Mouse (Mus musculus): ENCODE measurements around the gene Rxfp4. TPM values are rescaled to one million over a fixed set of nuclear protein-coding genes. Genes with fewer than 3 reads are reported as not detected.

The Rxfp4 gene
- total RNA-seq, 1 experiment from 2014 or later, result not detected

DNA sequence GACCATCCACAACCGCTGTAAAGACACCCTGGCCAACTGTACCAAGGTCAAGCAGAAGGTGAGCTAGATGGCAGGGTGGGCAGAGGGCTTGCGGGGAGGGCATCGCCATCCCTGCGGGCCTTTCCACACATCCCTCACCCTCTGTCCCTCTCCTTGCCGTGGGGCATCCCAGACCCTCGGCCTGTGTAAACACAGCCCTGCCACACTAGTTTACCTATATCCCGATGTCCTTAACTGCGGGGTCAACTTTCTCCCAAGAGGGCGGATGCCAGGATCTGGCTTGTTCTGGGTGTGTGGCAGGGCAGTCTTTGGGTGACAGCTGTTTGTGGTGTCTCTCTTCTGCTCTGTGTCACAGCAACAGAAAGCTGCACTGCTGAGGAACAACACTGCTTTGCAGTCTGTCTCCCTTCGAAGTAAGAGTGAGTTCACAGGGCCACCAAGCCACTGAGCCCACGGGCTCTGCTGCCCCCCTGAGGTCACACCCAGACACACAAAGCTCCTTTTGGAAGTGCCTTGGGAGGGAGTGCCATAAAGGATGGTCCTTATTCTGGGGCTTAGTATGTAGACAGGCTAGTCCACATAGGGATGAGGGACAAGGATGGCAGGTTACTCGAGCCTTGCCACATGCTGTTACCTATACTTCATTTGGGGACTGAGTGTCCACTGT lies 20.9 kb downstream of the Rxfp4 start:
- ATAC-seq (replicated peaks; ENCODE audit: low read depth, poor library complexity, severe bottlenecking), result peak; percentile 34; the same call in 1 of the 2 replicates

DNA sequence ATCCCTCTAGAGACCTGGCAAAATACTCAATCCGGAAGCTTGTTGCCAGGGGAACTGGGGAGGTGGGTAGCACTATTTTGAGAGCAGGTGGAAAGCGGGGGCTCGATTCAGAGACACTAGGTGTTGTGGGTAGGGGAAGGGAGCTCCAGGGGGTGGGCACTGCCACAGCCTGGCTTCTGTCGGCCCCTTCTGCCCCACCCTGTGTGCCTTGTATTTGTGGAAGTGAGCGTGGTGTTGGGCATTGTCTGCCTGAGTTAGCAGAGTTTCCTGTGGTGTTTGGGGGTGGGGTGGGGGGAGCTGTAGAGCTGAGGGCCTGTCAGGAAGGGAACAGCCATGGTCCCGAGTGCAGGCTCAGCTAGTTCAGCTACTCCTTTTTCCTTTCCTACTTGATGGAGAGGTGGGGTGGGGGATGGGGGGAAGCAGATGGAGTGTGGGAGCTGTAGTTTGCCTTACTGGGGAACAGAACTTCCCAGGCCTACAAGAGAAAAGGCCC lies 22.0 kb downstream of the Rxfp4 start:
- ATAC-seq (replicated peaks; ENCODE audit: low read depth, poor library complexity, severe bottlenecking), result peak; percentile 49

DNA sequence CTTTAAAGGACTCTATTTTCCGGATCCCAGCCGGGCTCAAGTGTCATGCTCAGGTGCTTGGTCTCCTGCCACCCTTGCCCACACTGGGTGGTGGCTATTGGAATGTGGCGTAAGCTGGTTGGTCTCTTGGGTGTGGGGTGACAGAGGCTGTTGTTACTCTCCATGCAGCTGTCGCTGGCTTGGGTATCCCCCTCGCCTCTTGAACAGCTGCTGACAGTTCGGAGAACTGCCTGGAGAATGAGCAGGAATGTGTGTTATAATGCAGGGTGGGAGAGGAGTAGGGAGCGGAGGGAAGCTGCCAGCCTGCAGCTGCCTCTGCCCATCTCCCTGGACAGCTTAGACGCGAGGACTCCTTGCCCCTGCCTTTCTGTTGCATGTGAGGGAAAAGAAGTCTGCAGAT lies 22.9 kb downstream of the Rxfp4 start:
- ATAC-seq (replicated peaks; ENCODE audit: low read depth, poor library complexity, severe bottlenecking), result no peak

DNA sequence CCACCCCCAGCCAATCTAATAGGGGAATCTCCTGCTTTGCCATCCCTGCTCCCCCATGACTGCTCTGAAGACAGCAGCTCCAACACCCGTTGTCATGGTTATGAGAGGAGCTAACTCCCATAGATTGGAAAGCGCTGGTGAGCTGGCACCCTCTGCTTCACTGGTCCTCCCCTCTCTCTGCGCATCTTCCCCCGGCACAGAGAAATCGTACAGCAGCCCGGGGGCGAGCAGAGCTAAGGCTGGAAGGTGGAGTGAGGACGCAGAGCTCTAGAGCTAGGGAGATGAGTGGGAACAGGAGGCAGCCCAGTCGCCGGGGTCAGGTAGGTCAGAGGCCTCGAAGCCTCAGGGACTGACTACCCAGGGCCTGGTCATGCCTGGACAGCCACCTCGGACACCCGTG lies 23.7 kb downstream of the Rxfp4 start:
- no peak for ATAC-seq (replicated peaks; ENCODE audit: low read depth, poor library complexity, severe bottlenecking)

DNA sequence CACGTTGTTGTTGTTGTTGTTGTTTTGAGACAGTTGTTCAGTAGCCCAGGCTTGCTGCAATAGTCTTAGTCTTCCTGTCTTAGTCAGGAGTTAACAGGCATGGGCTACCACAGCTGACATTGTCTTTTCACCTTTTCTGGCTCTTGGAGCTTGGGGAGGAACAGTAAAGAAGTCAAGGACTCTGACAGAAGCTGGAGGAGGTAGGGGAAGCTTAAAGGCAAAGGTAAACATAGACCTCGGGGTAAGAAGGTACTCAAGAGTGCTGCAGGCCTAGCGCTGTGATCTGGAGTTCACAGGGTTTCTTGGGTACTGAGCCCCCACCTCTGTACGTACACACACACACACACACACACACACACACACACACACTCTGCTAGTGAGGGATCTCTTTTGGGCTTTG lies 24.2 kb downstream of the Rxfp4 start:
- no peak for ATAC-seq (replicated peaks; ENCODE audit: low read depth, poor library complexity, severe bottlenecking)

DNA sequence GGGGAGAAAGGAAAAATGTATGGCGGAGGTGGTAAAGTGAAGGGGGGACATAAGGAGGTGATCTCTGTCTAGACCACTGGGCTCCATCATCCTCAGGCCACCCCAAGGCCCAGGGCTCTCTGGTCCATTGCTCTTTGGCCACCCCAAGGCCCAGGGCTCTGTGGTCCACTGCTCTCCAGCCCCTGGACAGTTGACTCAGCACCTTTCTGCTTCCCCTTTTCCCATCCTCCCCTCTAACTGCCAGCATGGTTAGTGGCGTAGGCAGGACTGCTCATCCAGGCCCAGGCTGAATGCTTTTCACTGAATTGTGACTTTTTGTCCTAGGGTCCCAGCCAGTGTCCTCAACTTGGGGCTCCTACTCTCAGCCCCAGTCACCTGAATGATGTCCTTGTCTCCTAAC lies 25.4 kb downstream of the Rxfp4 start:
- ATAC-seq (replicated peaks; ENCODE audit: low read depth, poor library complexity, severe bottlenecking), result no peak

DNA sequence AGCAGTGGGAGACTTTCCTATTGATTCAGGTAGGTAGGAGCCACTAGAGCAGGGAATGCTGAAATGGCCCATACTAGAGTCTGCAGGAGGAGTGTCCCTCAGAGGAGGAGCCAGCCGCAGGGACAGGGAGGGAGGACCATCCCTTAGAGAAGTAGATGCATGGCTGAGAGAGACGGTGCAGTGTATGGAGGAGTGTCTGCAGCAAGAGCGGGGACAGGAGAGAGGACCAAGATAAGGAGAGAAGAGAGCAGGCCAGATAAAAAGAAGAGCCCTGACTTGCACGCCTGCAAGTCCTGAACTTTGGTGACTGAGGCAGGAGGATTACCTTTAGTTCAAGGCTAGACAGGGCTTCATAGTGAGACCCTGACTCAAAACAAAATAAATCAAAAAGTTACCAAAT lies 25.8 kb downstream of the Rxfp4 start:
- peak; percentile 41 for ATAC-seq (replicated peaks; ENCODE audit: low read depth, poor library complexity, severe bottlenecking)

DNA sequence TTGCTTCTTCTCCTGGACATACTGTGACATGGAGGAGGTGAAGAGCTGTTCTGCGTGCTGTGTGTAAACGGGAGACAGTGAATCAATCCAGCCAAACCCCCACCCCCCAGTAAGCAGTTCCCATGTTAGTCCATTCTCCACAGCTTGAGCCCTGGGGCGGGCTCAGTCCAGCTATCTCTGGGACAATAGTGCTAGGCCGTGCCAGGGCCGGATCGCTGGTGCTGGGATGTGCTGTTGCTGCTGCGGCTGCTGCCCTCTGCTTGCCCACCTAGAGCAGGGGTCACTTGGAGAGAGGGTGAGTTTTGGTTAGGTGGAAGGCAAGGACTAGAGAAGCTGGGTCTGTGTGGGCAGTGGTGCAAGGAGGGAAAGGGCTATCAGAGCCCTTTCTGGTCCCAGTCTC lies 26.6 kb downstream of the Rxfp4 start:
- ATAC-seq (replicated peaks; ENCODE audit: low read depth, poor library complexity, severe bottlenecking), result no peak

DNA sequence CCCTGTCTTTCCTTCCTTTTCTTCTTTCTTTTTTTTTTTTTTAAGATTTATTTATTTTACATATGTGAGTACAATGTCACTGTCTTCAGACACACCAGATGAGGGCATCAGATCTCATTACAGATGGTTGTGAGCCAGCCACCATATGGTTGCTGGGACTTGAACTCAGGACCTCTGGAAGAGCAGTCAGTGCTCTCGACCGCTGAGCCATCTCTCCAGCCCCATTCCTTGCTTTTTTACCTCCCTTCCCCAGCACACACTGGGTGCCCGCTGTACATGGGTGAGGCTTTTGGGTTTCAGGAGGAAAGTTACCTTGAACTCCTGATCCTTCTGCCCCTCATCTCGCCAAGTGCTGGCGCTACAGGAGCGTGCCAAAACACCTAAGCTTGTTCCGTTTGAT lies 27.4 kb downstream of the Rxfp4 start:
- no peak for ATAC-seq (replicated peaks; ENCODE audit: low read depth, poor library complexity, severe bottlenecking)

DNA sequence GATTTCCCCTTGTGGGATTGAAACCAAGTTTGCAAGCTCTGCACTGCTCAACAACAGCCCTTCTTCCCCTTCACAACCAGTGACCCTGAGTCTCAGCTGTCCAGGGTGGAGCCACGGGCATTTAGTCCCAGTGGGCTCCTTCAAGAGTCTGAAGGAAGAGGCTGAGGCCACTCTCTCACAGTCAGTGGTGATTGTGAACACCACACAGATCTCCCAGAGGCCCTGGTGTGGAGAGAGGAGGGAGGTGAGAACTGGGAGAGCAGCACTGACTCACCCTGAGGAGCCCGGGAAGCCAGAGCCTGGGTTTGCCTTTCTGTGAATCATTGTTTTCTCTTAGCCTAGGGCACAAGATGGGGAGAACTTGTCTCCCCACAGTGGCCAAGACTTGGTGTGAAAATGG lies 28.0 kb downstream of the Rxfp4 start:
- no peak for ATAC-seq (replicated peaks; ENCODE audit: low read depth, poor library complexity, severe bottlenecking)

DNA sequence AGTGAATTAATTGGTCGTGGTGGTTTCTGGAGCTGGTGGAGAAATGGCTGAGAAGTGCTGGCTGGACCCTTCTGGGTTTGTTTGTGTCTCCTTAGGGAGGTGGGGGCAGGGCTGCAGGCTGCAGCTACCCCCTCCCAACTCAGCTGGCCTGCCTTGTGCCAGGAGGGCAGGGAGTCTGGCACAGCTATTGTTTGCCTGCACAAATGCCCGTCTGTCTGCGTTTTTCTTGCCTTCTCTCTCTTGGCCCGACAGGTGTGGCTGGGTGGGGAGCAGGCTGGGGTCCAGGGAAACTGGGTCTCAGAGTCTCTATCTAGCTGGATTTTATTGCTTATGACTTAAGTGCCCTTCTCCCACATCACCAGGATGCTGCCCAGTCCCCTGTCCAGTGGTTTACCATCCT lies 28.6 kb downstream of the Rxfp4 start:
- no peak for ATAC-seq (replicated peaks; ENCODE audit: low read depth, poor library complexity, severe bottlenecking)

- ATAC-seq (replicated peaks; ENCODE audit: low read depth, poor library complexity, severe bottlenecking), result peak; percentile 45
Observed at GRCm38 (mm10) chr3:88623346-88624135, 29.4 kb downstream of the Rxfp4 start.

DNA sequence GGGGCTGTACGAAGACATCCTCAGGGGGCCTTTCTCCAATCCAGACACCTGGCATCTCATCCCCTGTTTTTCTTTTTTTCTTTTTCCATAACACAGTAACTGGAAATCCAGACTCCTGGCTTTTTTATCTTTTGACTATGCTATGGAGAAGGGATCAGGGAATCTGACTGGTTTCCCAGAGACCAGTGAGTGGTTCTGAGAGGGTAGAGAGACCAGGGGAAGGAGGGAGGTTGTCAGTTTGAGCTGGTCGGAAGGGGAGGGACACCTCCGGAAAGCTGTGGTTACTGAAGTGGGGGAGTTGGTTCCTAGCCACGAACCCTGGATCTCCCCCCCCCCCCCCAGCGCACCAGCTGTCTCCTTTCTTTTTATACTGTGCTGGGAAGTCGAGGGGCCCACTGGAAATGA lies 30.0 kb downstream of the Rxfp4 start:
- ATAC-seq (replicated peaks; ENCODE audit: low read depth, poor library complexity, severe bottlenecking), result peak; percentile 36

- ATAC-seq (replicated peaks; ENCODE audit: low read depth, poor library complexity, severe bottlenecking), result no peak
Observed at GRCm38 (mm10) chr3:88622113-88622940, 30.6 kb downstream of the Rxfp4 start.

DNA sequence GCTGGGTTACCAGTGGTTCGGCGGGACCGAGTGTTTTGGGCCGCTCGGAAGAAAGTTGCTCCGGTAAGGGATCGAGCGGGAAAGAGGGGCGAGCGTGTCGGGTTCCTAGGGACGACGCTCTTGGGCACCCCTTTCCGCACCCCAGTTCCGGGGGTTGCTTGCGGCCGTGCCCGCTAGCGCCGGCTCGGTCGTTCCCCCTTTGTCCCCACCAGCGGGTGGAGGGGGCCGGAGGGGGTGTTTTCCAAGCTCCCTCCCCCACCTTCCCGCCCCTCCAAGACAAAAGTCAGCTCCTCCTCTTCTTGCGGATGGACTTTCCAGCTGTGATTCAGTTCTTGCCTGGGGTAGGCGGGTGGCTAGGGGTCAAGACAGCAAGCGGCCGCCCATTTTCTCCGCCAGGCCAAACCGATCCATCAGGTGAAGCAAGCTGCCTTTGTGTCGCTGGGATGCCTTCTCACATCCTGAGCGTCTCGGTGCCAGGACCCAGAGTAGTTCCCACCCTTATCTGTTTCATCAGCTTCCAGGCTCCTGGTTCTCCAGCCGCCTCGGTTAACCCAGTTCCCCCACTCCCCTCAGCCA lies 31.3 kb downstream of the Rxfp4 start:
- no peak for ATAC-seq (replicated peaks; ENCODE audit: low read depth, poor library complexity, severe bottlenecking)

DNA sequence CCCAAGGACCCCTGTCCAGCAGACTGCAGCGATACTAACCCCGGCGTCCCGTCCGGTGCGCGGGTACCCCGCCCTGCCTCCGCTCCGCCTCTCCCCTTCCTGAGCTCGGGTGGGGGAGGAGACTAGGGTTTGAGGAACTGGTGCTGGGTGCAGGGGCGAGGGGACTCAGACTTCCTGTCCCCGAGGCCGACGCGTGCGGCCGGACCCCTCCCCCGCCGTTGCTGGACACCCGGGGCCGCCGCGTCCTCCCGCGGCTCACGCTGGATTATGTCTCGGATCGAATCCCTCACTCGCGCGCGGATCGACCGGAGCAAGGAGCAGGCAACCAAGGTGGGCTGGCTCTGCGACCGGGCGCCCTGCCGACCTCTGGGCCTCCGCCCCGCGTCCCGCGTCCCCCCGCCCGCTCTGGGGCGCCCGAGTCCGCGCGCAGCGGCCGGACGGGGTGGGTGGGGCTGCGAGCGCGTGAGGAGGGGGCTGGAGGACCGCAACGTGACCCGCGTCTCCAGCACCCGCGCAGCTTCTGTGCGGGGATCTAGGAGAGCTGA lies 31.9 kb downstream of the Rxfp4 start:
- ATAC-seq (replicated peaks; ENCODE audit: low read depth, poor library complexity, severe bottlenecking), result peak; percentile 55

DNA sequence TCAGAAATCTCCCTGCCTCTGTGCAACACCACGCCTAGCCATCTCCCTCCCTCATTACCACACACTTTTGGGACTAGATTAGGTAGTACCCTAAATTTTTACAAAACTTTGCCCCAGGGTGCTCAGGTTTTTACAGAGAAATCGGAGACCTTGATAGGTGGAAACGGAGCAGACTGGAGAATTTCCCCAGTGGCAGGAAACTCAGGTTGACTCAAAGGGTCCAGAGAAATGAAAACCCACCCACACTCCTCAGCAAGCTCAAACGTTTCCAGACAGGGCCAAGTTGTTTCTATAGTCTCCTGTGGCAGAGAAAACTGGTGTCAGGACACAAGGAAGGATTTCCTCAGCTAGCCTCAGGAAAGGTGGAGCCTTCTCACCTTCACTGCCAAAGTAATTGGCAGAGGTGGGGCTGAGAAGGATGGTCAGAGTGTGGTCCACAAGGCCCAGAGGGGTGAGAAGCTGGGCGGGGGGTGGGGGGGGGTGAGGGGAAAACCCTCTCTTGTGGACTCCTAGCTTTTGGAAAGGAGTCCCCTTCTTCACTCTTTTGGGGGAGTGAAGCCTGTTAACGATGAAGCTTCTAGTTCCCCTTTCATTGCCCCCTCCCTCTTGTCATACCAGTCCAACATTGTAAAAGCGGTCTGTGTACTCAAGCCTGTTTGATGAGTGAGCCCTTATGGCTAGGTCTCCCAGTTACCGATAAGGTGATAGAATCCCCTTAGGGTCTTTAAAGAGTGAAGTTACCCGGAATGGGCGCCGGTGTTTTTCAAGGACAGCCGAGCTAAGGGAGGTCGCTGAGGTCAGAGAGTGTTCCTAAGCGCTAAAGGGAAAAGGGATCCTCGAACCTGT lies 32.6 kb downstream of the Rxfp4 start:
- ATAC-seq (replicated peaks; ENCODE audit: low read depth, poor library complexity, severe bottlenecking), result peak; percentile 6

DNA sequence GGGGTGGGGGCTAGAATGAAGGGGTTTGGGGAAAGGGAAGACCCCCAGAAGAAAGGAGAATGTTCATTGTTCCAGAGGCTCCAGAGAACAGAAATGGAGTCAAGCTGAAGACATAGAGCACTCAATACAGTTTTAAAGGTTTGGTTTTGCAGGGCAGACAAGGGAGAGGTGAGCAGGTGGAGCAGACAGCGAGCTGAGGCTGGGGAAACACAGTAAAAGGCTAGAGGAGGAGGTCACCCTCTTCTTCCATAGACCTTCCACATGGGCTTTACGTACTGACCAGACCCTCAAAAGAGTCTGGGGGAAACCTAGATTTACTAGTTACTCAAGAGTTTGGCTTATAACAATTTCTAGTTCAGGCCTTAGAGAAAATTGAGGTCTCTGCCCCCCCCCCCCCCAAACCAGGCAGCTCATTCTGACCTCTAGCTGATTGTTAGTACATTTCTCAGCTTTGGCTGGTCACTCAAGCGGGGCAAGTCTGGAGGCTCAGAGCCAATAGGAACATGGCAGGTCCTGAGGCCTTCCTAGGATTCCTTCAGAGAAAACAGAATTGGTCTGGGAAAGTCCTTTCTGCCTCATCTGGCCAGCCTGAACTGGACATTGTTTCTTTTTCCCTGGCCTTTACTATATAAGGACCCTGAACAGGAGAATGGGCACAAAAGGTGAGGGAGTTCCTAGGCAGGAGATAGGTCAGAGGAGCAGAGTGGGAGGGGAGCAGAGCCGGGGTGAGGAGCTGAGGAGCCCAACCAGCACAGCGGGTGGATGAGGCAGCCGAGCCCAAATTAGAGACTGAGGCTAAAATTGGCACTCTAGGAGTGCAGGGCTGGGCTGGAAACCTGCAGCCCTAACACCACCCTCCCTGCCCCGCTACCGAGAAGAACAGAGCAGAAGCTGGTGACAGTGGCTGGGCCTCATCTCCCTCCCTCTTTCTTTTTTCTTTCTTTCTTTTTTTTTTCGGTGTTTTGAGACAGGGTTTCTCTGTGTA lies 33.5 kb downstream of the Rxfp4 start:
- no peak for ATAC-seq (replicated peaks; ENCODE audit: low read depth, poor library complexity, severe bottlenecking)
